Mouse (Mus musculus): ENCODE measurements around the gene Kctd8.

The Kctd8 gene

DNA sequence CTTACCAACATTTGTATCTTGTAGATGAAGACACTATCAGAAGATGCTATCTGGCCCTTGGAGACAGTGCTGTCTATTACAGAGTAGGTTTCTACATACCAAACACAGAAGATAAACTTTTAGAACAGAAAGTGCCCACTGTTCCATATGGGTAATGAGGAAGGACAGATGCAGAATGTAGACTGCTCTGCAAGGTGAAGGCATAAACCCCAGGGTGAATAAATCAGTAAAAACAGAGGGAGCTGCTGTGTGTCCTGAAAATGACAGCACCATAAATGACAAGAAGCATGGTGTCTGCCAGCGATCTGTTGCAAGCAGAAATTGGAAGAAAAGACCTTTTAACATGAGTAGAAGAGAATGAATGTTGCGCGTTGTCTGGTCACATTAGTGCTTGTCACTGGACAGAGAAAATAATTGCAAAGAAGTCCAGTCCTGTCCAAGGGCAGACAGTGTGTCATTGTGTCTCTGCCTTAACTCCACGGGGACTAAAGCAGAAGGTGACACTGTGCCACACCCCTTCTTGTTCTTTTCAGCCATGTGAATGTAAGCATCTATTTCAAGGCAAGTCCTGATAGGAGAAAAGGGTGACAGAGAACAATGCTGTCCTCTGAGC, 181.5 kb downstream of the Kctd8 start:
- DNase-seq (ENCODE audit: low spot score in 2 of 2): no peak

DNA sequence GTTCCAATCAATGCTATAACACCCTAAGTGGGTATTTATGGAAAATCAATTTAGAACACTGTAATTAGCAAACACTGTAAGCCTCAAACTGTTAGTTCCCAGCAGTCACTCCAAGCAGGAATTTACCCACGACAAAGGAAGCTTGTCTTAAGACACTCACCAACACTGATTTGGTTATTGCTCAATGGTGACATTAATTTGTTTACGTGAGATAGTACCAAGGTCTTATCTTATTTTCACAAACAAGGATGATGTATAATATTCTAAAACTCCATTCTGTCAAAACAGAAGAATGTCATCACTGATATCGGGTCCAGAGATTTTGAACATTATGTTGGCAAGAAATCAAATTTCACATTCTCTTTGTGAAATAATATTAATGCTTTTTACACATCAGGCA, 185.0 kb downstream of the Kctd8 start:
- DNase-seq (ENCODE audit: low spot score in 2 of 2): no peak

GRCm38 (mm10) chr5:69145827-69146226, 195.7 kb downstream of the Kctd8 start:
- no peak for DNase-seq (ENCODE audit: low spot score in 2 of 2)

DNA sequence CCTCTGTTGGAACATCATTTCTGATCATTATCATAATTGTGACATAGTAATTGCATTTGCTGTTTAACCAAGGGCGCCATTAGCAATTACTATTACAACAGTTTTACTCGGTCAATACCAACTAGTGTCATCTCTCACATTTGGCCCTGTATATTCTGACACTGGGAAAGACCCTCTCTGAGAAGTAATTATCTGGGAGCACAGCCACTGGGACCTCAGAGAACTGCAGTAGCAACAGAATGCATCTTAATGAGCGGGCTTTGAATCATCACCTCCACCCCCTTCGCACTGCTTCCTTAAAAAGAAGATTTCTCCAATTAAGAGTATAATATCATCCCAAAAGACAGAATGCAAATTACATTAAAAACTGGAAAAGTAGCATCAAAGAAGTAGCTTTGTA, 200.4 kb downstream of the Kctd8 start:
- no peak for DNase-seq (ENCODE audit: low spot score in 2 of 2)

DNA sequence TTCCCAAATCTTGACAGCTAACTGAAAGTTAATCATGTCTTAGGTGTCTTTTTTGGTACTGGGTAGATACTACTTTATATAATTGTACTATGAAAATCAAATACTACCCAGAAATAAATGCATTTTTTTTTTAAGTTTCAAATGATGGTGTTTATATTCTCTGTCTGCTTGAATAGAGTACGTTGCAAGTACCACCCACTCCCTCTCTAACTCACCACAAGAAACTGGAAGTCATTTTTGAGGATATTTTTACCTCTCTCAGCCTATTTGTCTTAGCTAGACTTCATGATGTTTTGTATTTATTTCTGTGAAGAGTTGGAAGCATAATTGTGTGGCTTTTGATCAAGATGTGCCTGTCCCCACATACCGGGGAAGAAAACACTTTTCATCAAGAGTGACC, 232.8 kb downstream of the Kctd8 start:
- no peak for DNase-seq (ENCODE audit: low spot score in 2 of 2)

DNA sequence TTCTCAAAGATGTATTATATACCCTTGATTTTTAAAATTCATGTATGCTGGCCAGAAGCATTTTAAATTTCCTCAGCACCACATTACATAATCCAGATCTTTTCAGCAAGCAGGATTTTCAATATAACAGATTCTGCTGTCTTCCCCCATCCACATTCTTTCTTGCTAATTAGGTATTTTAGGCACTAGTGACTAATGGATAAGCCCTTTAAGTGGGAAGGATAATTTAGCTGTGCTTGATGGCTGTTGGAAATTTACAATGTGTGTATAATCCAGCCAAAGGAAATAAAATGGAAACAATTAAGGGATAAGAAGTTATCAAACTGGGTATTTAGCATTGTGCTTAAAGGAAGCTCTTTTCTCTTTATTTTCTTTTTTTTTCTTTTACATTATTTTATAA, 252.6 kb downstream of the Kctd8 start:
- no peak for DNase-seq (ENCODE audit: low spot score in 2 of 2)
